Mouse (Mus musculus): ENCODE results near the gene Mvb12b. TPM values are rescaled to one million over a fixed set of nuclear protein-coding genes. Genes with fewer than 3 reads are reported as not detected.

Gene Mvb12b
- polyA plus RNA-seq, 1 experiment from 2014 or later, result 11.9 TPM

DNA sequence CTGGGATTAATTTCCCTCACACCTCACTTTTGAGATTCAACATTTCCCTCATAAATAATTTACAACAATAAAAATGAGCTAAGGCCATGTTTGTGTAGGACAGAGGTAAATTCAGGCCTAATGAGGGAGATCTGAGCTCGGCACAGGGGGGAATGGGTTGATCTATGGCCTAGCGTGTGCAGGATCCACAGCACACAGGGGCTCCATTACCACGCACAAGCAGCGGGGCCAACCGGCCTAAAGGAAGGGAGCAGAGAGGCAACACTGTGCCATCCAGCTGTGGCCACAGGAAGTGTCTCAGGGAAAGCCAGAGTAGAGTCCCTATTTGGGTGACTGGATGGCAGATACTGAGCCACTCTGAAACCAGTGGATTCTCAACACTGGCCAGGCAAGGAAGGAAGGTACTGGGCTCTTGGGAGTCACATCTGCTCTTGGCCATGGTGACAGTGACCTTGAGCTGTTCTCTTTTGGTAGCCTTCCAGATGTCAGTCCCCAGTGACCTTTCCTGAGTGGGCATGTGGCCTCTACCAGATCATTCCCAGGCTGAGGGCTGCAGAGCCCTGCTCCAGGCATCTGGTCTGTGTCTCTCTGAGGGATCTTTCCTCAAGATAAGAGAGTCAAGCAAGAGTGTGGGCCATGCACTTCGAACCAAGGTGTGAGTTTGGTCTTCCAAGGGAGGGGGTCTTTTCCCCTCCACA, 9.9 kb downstream of the Mvb12b start:
- H3K4me1 ChIP-seq (ENCODE audit: control insufficient read depth, insufficient read depth, low read length), result peaks cover 40% of the 10 kb centered on the region
- H3K27me3 ChIP-seq (ENCODE audit: control insufficient read depth, insufficient read depth, low read length), result no peaks in the 10 kb centered on the region
- no peak overlapping the region for H3K4me3 ChIP-seq (replicated peaks; ENCODE audit: low read length)
- no peaks in the 10 kb centered on the region for H3K9me3 ChIP-seq (replicated peaks; ENCODE audit: control insufficient read depth, low read length)
- ATAC-seq (ENCODE audit: insufficient read depth, low FRiP score), result no peak
- peak overlapping the region; percentile 30; the same call in 1 of the 2 replicates for H3K27ac ChIP-seq (ENCODE audit: low read length)
- H3K9ac ChIP-seq (ENCODE audit: low read length), result peak overlapping the region; percentile 43; the same call in 1 of the 2 replicates
- 78% methylated on average over 6 of the region's 6 CpGs for WGBS
- H3K4me2 ChIP-seq (ENCODE audit: low read depth, low read length), result no peak overlapping the region
- H3K36me3 ChIP-seq (ENCODE audit: control insufficient read depth, insufficient read depth, low read length), result peaks cover 5% of the 10 kb centered on the region; the same call in 1 of the 2 replicates

DNA sequence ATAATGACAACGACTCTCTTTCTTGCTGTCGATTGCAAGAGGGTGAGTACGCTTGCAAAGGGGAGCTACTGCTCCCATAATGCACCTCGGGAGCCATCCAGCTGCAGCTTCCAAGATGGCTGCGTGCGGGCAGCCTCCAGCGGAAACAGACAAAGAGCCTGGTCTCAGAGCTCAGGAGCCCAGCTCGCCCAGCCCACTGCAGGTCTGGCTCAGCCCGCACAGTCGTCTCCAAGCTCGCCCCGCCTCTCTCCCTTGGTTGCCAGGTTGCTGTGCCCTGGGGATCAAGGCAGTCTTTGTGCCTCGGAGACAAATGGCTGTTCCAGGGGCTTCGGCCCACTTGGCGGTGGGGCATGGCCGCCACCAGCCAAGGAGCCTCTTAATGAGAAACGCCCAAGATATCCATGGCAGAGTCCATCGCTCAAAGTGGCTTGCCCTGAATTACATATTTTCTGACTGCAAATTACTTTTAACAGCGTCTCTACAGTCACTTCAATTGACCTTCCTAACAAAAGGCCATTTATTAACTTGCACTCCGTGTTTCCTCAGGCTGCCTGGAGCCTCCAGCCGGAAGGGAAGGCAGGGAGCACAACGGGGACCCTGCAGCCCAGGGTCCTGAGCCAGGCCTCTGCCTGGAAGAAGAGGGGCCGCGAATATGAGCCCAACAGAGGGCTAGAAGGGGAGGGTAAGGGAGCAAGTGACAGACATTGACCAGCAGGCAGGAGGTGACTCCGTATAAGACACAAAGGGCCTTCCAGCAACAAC, 11.0 kb downstream of the Mvb12b start:
- no peaks in the 10 kb centered on the region for H3K9me3 ChIP-seq (replicated peaks; ENCODE audit: control insufficient read depth, low read length)
- H3K4me2 ChIP-seq (ENCODE audit: low read depth, low read length), result peak overlapping the region; percentile 46
- peak; percentile 69; the same call in 1 of the 2 replicates for ATAC-seq (ENCODE audit: insufficient read depth, low FRiP score)
- peak overlapping the region; percentile 46 for H3K27ac ChIP-seq (ENCODE audit: low read length)
- H3K4me1 ChIP-seq (ENCODE audit: control insufficient read depth, insufficient read depth, low read length), result peaks cover 40% of the 10 kb centered on the region
- peaks cover 8% of the 10 kb centered on the region; the same call in 1 of the 2 replicates for H3K36me3 ChIP-seq (ENCODE audit: control insufficient read depth, insufficient read depth, low read length)
- WGBS, result 26% methylated on average over 25 of the region's 25 CpGs
- peak overlapping the region; percentile 43; the same call in 1 of the 2 replicates for H3K9ac ChIP-seq (ENCODE audit: low read length)
- H3K27me3 ChIP-seq (ENCODE audit: control insufficient read depth, insufficient read depth, low read length), result no peaks in the 10 kb centered on the region
- 0 out of 2 replicates have a peak overlapping the region, but pooled peaks have one; percentile 15 for H3K4me3 ChIP-seq (replicated peaks; ENCODE audit: low read length)

GRCm38 (mm10) chr2:33875594-33875993, 12.2 kb downstream of the Mvb12b start:
- H3K4me3 ChIP-seq (replicated peaks; ENCODE audit: low read length), result no peak overlapping the region
- no peak overlapping the region for H3K9ac ChIP-seq (ENCODE audit: low read length)
- H3K4me2 ChIP-seq (ENCODE audit: low read depth, low read length), result no peak overlapping the region
- peaks cover 45% of the 10 kb centered on the region for H3K4me1 ChIP-seq (ENCODE audit: control insufficient read depth, insufficient read depth, low read length)
- no peak overlapping the region; the same call in 1 of the 2 replicates for H3K27ac ChIP-seq (ENCODE audit: low read length)
- no peaks in the 10 kb centered on the region for H3K27me3 ChIP-seq (ENCODE audit: control insufficient read depth, insufficient read depth, low read length)
- H3K9me3 ChIP-seq (replicated peaks; ENCODE audit: control insufficient read depth, low read length), result no peaks in the 10 kb centered on the region
- ATAC-seq (ENCODE audit: insufficient read depth, low FRiP score), result no peak
- WGBS, result 58% methylated on average over 12 of the region's 12 CpGs
- H3K36me3 ChIP-seq (ENCODE audit: control insufficient read depth, insufficient read depth, low read length), result peaks cover 14% of the 10 kb centered on the region; the same call in 1 of the 2 replicates

GRCm38 (mm10) chr2:33874856-33875576, 12.7 kb downstream of the Mvb12b start:
- Histone ChIP-seq H3K4me2 (ENCODE audit: low read depth, low read length) (no peak overlapping the region), H3K4me3 (replicated peaks; ENCODE audit: low read length) (no peak overlapping the region), H3K27me3 (ENCODE audit: control insufficient read depth, insufficient read depth, low read length) (no peaks in the 10 kb centered on the region), H3K9ac (ENCODE audit: low read length) (no peak overlapping the region), H3K27ac (ENCODE audit: low read length) (no peak overlapping the region; the same call in 1 of the 2 replicates), H3K4me1 (ENCODE audit: control insufficient read depth, insufficient read depth, low read length) (peaks cover 46% of the 10 kb centered on the region), H3K36me3 (ENCODE audit: control insufficient read depth, insufficient read depth, low read length) (peaks cover 14% of the 10 kb centered on the region; the same call in 1 of the 2 replicates), H3K9me3 (replicated peaks; ENCODE audit: control insufficient read depth, low read length) (no peaks in the 10 kb centered on the region)
- 71% methylated on average over 10 of the region's 10 CpGs for WGBS
- ATAC-seq (ENCODE audit: insufficient read depth, low FRiP score), result no peak

- no peaks in the 10 kb centered on the region for H3K9me3 ChIP-seq (replicated peaks; ENCODE audit: control insufficient read depth, low read length)
- peaks cover 50% of the 10 kb centered on the region for H3K4me1 ChIP-seq (ENCODE audit: control insufficient read depth, insufficient read depth, low read length)
- peaks cover 14% of the 10 kb centered on the region; the same call in 1 of the 2 replicates for H3K36me3 ChIP-seq (ENCODE audit: control insufficient read depth, insufficient read depth, low read length)
- no peaks in the 10 kb centered on the region for H3K27me3 ChIP-seq (ENCODE audit: control insufficient read depth, insufficient read depth, low read length)
- no peak for ATAC-seq (ENCODE audit: insufficient read depth, low FRiP score)
- H3K27ac ChIP-seq (ENCODE audit: low read length), result no peak overlapping the region
- H3K4me2 ChIP-seq (ENCODE audit: low read depth, low read length), result no peak overlapping the region
- 46% methylated on average over 5 of the region's 5 CpGs for WGBS
- H3K4me3 ChIP-seq (replicated peaks; ENCODE audit: low read length), result no peak overlapping the region
- no peak overlapping the region for H3K9ac ChIP-seq (ENCODE audit: low read length)
Observed at GRCm38 (mm10) chr2:33874367-33874766, 13.4 kb downstream of the Mvb12b start.

DNA sequence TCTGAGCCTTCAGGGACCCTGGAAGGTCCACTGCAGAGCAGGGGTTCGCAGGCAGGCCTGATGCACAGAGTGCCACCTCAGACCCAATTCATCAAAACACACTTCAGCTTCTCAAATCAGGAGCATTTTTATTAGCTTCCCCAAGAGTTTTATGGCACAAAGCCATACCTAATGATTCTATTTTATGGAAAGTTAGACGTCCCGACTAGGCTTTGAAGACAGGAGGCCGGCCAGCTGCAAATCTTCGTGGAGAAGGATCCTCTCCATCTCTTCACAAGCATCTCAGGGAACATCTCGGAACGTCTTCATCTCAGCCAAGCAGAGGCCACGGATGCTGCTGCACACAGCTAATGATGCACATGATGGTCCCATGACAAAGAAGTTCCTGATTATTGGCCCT, 14.2 kb downstream of the Mvb12b start:
- 60% methylated on average over 8 of the region's 8 CpGs for WGBS
- Histone ChIP-seq H3K4me3 (replicated peaks; ENCODE audit: low read length) (no peak overlapping the region), H3K4me1 (ENCODE audit: control insufficient read depth, insufficient read depth, low read length) (peaks cover 45% of the 10 kb centered on the region)

DNA sequence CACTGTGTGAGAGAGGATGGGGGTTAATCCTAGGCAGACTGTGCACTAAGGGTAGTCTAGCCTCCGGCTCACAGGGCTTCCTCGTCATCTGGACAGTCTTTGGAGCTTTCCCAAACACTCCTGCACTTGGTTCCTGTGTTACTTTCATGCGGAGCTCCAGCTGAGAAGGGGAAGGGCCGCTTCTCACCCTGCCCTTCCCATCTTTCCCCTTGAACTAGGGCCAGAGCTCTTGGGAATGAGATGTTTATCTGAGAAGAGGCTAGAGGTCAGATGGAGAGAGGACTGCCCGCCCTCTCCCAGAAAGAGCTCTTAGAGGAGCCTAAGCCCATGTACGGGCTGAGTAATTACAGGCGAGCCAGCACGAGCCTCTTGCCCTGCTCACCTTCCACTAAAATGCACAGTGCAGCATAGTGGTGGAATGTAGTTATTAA, 14.9 kb downstream of the Mvb12b start:
- ATAC-seq (ENCODE audit: insufficient read depth, low FRiP score), result no peak
- H3K4me1 ChIP-seq (ENCODE audit: control insufficient read depth, insufficient read depth, low read length), result peaks cover 42% of the 10 kb centered on the region
- H3K27ac ChIP-seq (ENCODE audit: low read length), result peak overlapping the region; percentile 14; the same call in 1 of the 2 replicates
- no peak overlapping the region for H3K4me2 ChIP-seq (ENCODE audit: low read depth, low read length)
- no peaks in the 10 kb centered on the region for H3K27me3 ChIP-seq (ENCODE audit: control insufficient read depth, insufficient read depth, low read length)
- WGBS, result 47% methylated on average over 8 of the region's 8 CpGs
- no peaks in the 10 kb centered on the region for H3K9me3 ChIP-seq (replicated peaks; ENCODE audit: control insufficient read depth, low read length)
- no peak overlapping the region for H3K9ac ChIP-seq (ENCODE audit: low read length)
- H3K36me3 ChIP-seq (ENCODE audit: control insufficient read depth, insufficient read depth, low read length), result peaks cover 14% of the 10 kb centered on the region; the same call in 1 of the 2 replicates
- no peak overlapping the region for H3K4me3 ChIP-seq (replicated peaks; ENCODE audit: low read length)

More for the DNA sequence above, 14.2 kb downstream of the Mvb12b start:
- ATAC-seq (ENCODE audit: insufficient read depth, low FRiP score), result no peak
- H3K4me2 ChIP-seq (ENCODE audit: low read depth, low read length), result no peak overlapping the region
- peak overlapping the region; percentile 14; the same call in 1 of the 2 replicates for H3K27ac ChIP-seq (ENCODE audit: low read length)
- H3K27me3 ChIP-seq (ENCODE audit: control insufficient read depth, insufficient read depth, low read length), result no peaks in the 10 kb centered on the region
- peaks cover 14% of the 10 kb centered on the region; the same call in 1 of the 2 replicates for H3K36me3 ChIP-seq (ENCODE audit: control insufficient read depth, insufficient read depth, low read length)
- peak overlapping the region; percentile 33; the same call in 1 of the 2 replicates for H3K9ac ChIP-seq (ENCODE audit: low read length)
- no peaks in the 10 kb centered on the region for H3K9me3 ChIP-seq (replicated peaks; ENCODE audit: control insufficient read depth, low read length)

DNA sequence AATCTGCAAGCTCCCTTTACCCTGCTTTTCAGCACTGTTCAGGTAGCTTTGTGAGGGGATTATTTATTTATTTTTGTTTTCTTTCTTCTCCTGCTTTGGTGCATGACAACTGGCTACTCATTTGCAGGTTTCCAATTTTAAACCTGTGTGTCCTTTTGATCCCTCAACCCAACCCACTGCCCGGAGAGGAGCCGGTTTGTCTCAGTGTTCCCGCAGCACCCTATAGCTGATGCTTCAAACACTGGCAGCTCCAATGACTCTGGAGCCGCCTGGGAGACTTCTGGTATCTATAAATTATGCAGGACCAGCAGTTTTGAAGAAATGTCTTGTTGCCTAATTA, 16.6 kb downstream of the Mvb12b start:
- Histone ChIP-seq H3K4me2 (ENCODE audit: low read depth, low read length) (no peak overlapping the region), H3K36me3 (ENCODE audit: control insufficient read depth, insufficient read depth, low read length) (peaks cover 14% of the 10 kb centered on the region; the same call in 1 of the 2 replicates), H3K27ac (ENCODE audit: low read length) (peak overlapping the region; percentile 83), H3K4me1 (ENCODE audit: control insufficient read depth, insufficient read depth, low read length) (peaks cover 38% of the 10 kb centered on the region), H3K9ac (ENCODE audit: low read length) (peak overlapping the region; percentile 43; the same call in 1 of the 2 replicates), H3K4me3 (replicated peaks; ENCODE audit: low read length) (no peak overlapping the region), H3K27me3 (ENCODE audit: control insufficient read depth, insufficient read depth, low read length) (no peaks in the 10 kb centered on the region), H3K9me3 (replicated peaks; ENCODE audit: control insufficient read depth, low read length) (no peaks in the 10 kb centered on the region)
- 83% methylated on average over 4 of the region's 4 CpGs for WGBS
- no peak for ATAC-seq (ENCODE audit: insufficient read depth, low FRiP score)

Measured in stomach, embryonic 16.5 days (tissue).